Mouse (Mus musculus) bone marrow, adult 2 months (tissue): ENCODE data around the gene Clnk. TPM values are rescaled to one million over a fixed set of nuclear protein-coding genes. Genes with fewer than 3 reads are reported as not detected.

Experiments
- H3K27ac ChIP-seq: fragments of 200-500 bp; 2 replicates; pipeline ENCODE4 v1.5.1; 2012; ENCODE audit warnings: low read depth, mild to moderate bottlenecking, control low read depth, inconsistent platforms, low read length; ENCODE audit not compliant: control insufficient read depth, poor library complexity, insufficient read depth
- H3K4me1 ChIP-seq: fragments of 200-500 bp; 2 replicates; pipeline ENCODE4 v1.6.1; 2011; ENCODE audit warnings: low read length; ENCODE audit not compliant: control insufficient read depth, insufficient read depth
- H3K4me3 ChIP-seq: fragments of 200-500 bp; replicated peaks from 2 replicates; pipeline ENCODE3; 2011; ENCODE audit warnings: mild to moderate bottlenecking, low read depth, low read length, control low read depth; ENCODE audit not compliant: control insufficient read depth
- CTCF ChIP-seq: fragments of 200-500 bp; IDR thresholded peaks from 2 replicates; pipeline ENCODE4 v1.5.1; 2011; ENCODE audit warnings: low read length, control low read depth; ENCODE audit not compliant: control insufficient read depth, insufficient read depth
- POLR2A ChIP-seq: fragments of 200-500 bp; IDR thresholded peaks from 2 replicates; pipeline ENCODE4 v1.6.1; 2011; ENCODE audit warnings: low read depth, mild to moderate bottlenecking, control low read depth, low read length, borderline replicate concordance; ENCODE audit not compliant: control insufficient read depth
- WGBS: fragments of 180-500 bp; shearing (Covaris S2); methylation state at CpG from one replicate; pipeline ENCODE4 v1.1.7; 2018; 5-methylcytosine and 5-hydroxymethylcytosine counted together
- polyA plus RNA-seq: library from polyadenylated mRNA; stranded (reverse); fragments of >200 nt; gene quantifications from 2 replicates; pipeline ENCODE4 v1.2.4, GENCODE M21; 2011; ENCODE audit warnings: low replicate concordance; ENCODE audit not compliant: missing spikeins, insufficient read depth, insufficient read length

The Clnk gene
- polyA plus RNA-seq, 1 experiment, result not detected

DNA sequence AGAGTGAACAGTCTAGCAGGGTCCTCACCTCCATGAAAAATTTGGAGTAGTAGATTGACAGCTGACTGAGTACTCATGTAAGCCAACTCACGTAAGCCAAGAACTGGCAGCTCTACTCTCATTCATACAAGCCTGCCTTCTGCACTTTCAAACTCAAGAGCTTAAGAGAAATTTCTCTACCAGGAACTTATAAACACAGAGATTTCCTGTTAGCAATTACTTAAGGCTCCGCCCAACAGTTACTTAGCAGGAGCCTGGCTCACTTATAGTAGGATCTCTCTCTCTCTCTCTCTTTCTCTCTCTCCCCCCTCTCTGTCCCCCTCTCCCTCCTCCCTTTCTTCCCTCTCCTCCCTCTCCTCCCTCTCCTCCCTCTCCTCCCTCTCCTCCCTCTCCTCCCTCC, 32.3 kb downstream of the Clnk start:
- H3K27ac ChIP-seq, result no peak overlapping the region

DNA sequence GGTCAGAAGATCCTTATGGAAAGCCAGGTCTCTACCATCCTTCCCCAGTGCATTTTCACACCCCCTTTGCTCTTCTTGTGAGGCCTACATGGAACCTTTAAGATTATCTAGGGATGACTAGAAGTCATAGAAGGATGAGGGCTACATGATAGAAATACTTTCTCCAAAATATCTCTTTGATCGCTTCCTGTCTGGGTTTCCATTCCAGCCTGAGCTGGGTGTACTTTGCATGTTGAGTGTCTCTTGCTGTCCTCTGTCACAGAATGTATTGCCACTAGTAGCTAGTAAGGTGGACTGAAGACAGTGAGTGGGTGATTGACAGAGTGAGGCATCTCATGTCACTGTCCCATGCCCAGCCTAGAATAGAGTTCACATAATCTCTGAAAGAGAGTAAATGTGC, 36.6 kb downstream of the Clnk start:
- WGBS, result 86% methylated on average over 1 of the region's 1 CpGs
- TF ChIP-seq CTCF, result no peak
- no peak for TF ChIP-seq POLR2A
- no peak overlapping the region for H3K27ac ChIP-seq
- H3K4me1 ChIP-seq, result no peaks in the 10 kb centered on the region
- no peak overlapping the region for H3K4me3 ChIP-seq

More for the DNA sequence above, 32.3 kb downstream of the Clnk start:
- no peak overlapping the region for H3K4me3 ChIP-seq
- no peaks in the 10 kb centered on the region for H3K4me1 ChIP-seq
- WGBS, result 69% methylated on average over 2 of the region's 2 CpGs
- TF ChIP-seq POLR2A (no peak), CTCF (no peak)

DNA sequence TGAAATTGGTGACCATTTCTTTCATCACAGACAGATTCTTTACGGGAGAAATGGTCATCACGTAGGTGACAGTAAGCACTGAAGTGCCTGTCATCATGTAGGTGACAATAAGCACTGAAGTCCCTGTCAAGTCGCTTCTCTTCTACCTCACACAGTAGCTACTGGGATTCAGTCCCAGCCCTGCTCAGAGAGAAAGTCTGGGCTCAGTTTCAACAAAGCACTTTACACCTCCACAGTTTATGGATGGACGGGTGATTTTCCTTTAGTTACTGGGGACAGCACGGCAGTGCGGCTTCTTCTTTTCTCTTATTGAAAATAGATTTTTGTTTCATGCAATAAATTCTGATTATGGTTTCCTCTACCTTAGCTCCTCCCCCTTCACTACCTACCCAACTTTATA, 49.3 kb downstream of the Clnk start:
- Histone ChIP-seq H3K27ac (no peak overlapping the region), H3K4me1 (no peaks in the 10 kb centered on the region), H3K4me3 (no peak overlapping the region)
- TF ChIP-seq CTCF, result no peak
- no peak for TF ChIP-seq POLR2A
- 79% methylated on average over 6 of the region's 6 CpGs for WGBS

DNA sequence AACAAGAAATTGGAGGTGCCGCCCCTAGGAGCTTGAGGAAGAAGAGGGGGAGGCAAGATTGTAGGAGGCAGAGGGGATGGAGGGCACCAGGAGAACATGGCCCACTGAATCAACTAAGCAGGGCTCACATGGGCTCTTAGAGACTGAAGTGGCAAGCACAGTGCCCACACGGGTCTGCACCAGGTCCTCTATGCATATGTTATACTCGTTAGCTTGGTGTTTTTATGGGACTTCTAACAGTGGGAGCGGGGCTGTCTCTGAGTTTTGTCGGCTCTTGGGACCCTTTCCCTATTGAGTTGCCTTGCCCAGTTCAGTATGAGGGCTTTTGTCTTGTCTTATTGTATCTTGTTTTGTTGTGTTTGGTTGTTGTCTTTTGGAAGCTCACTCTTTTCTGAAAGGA, 50.0 kb downstream of the Clnk start:
- Histone ChIP-seq H3K27ac (no peak overlapping the region), H3K4me1 (no peaks in the 10 kb centered on the region), H3K4me3 (no peak overlapping the region)
- WGBS, result 74% methylated on average over 5 of the region's 5 CpGs
- TF ChIP-seq CTCF (no peak), POLR2A (no peak)

DNA sequence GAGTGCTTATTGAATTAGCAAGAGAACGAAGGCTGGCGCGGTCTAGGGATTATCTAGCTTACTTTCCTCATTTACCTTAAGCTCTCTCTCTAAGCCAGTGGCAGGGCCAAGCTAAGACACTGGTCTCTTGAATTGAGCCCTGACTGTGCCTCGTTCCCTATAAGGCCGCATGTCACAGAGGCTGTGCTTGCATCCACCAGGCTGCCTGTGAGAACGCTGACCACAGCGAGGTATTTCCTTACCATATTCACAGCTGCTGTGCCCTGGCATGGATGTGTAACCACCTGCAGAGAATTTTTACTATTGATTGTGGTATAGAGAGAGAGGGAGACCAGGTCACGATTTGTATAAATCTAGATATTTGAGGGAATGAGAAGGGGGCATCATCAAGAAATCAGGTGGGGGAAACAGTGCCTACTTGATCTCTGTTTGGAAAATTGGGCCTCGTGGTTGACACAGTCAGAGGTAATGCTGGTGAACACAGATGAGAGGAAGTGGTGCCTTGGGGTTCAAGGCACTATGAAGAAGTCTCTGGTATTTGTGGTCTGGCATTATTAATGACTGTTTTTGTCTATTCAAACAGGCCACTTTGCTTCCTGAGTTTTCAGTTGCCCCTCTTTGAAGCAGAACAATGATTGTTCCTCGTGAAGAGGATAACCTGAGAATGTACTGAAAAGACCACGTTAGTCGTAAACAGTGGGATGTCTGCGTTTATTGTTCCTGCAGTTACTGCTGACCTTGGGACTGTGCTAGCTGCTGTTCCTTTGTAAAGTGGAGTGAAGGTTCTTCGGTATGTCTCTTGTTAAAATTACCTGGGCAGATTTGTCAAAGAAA, 52.3 kb downstream of the Clnk start:
- H3K4me3 ChIP-seq, result no peak overlapping the region
- H3K27ac ChIP-seq, result no peak overlapping the region
- no peaks in the 10 kb centered on the region for H3K4me1 ChIP-seq
- TF ChIP-seq POLR2A (no peak), CTCF (no peak)
- 32% methylated on average over 14 of the region's 14 CpGs for WGBS

DNA sequence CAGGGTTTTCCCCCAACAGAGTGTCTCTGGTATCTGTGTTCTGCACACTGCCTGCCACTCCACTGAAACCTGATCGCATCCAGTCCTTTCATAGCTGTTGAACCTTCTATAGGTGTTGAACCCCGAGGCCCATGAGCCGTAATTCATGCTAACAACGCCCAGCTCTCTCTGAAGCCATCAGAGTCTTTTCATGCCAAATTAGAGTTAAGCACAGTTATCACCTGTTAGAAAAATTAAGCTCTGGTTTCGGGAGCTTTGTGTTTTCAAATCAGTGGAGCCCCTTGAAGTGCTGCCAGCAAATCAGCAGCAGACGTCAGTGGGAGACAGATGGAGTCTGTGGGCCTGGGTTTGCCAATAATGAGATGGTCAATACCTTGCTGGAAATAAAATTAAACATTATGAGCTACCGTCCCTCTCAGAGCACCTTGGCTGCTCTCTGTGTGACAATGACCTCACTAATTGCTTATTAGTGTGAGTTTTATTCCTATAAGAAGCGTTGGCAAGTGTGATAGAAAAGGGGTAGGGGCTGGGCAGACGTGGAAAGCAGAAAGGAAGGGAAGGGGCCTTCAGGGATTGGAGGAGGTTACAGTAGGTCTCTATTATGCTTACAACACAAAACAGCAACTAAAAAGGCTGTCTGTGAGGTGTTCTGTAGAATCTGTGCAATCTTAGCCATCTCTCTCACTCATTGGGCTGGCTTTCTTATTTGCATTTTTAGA, 63.1 kb downstream of the Clnk start:
- TF ChIP-seq CTCF, result no peak
- TF ChIP-seq POLR2A, result no peak
- WGBS, result 82% methylated on average over 9 of the region's 9 CpGs
- Histone ChIP-seq H3K4me3 (no peak overlapping the region), H3K4me1 (no peaks in the 10 kb centered on the region), H3K27ac (no peak overlapping the region)

DNA sequence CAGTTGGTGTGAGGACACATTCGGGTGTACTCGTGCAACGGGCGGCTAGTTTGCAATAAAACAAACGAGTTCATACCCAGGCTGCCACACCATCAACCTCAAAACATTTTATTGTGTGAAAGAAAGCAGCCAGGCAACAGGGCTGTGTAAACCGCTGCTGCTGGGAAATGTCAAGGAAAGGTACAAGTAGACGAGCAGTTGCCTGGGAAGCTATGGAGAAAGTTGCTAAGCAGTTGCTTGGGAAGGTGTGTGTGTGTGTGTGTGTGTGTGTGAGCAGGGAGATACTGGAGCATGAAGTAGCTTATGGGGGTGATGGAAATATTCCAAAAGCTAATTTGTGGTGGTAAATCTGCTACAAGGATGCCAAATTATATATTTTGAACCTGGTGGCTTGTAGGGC, 63.7 kb downstream of the Clnk start:
- Histone ChIP-seq H3K27ac (no peak overlapping the region), H3K4me3 (no peak overlapping the region), H3K4me1 (no peaks in the 10 kb centered on the region)
- TF ChIP-seq CTCF, result no peak
- TF ChIP-seq POLR2A, result no peak
- WGBS, result 77% methylated on average over 7 of the region's 7 CpGs

DNA sequence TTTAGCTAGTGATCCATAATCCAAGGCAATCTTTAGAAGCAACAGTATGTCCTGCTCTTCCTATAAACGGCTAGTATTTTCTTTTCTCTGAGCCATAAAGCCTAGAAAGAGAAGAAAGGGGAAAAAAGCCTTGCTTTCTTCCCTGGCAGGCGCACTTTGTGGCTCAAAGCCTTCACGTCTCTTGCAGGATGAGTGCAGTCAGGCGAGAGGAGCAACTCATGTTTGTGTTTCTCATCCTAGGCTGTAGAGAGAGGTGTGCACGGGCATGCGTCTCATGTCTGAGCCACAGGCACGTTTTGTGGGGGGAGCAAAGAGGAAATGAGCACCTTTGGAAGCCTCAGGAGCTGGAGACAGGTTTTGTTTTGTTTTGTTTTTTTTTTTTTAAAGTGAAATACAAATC, 64.2 kb downstream of the Clnk start:
- Histone ChIP-seq H3K4me3 (no peak overlapping the region), H3K4me1 (no peaks in the 10 kb centered on the region), H3K27ac (no peak overlapping the region)
- WGBS, result 67% methylated on average over 7 of the region's 7 CpGs
- no peak for TF ChIP-seq POLR2A
- no peak for TF ChIP-seq CTCF
